Mouse (Mus musculus): ENCODE measurements around the gene Clic4. TPM values are rescaled to one million over a fixed set of nuclear protein-coding genes. Genes with fewer than 3 reads are reported as not detected.
A peak's percentile ranks its signal among the peaks of the same experiment; 100 is the strongest.
"Not testable (repeated sequence)": the region's sequence is repeated elsewhere in the genome, so short reads cannot be mapped to it uniquely, and the experiment has no call there.

Gene Clic4
- polyA plus RNA-seq, 3 experiments from 2014 or later: 3.9 to 7.5 (median 6.4) TPM

DNA sequence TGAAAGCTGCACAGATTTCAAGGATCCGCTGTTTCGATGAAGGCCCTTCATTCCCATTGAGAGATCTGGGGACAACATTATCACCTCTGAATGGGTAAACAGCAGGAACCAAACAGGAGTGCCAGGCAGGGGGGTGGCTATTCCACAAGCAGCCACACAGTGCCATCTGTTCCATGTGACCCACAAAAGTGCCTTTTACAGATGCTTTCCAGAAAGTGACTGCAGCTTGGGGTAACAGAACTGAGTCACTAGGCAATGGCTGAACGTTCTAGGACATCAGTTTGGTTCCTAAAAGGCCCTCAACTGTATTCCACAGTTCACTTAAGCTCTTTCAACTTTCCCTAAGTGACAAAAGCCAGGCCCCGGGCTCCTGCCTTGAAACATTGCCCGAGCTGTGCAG is 42.0 kb downstream of the Clic4 start:
- ATAC-seq: no peak

- no peak for ATAC-seq
These were observed 42.7 kb downstream of the Clic4 start for GRCm38 (mm10) chr4:135229871-135230270.

GRCm38 (mm10) chr4:135228136-135228535 is 44.5 kb downstream of the Clic4 start:
- no peak for ATAC-seq

DNA sequence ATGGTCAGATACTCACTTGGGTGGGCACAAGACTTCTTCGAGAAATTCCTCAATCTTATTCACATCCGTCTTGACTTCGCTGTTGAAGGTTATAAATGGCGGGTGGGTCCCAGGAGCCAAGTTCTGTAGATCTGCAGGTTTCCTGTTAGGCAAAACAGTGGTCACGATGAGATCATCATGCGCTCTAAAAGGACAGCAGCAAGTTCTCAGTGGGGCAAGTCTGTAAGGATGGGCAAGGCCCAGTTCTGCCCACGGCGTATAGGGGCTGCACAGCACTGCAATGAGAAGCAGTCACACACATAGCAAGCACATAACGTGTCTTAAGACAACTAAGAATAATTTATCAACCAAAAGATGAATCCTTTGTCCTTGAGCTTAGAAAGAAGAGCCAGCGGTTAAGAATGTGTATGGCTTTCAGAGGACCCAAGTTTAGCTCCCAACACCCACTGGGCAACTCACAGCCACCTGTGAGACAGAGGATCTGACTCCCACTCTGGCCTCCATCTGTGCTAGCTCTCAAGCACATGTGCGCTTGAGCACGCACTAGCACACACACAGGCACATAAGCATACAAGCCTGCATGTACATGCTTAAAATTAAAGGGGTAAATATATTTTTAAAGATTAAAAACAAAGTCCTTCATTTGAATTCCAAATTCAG is 46.5 kb downstream of the Clic4 start:
- no peak for ATAC-seq

DNA sequence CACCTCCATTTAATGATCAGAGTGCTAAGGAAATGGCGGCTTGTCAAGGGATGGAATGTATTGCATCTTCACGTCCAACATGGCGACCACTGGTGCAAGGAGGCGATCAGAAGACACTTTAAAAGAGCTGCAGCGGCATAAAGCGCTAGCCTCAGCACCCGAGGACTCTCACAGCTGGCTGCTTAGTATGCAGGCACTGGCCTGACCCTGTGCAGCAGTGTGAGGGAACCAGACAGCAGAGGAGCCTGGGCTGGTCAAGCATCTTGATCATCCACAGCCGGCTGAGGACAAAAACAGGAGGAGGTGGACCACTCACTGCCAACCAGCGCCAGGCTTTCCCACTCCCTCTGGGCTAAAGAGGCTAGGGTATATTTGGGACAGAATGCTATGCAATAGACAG is 48.8 kb downstream of the Clic4 start:
- no peak for ATAC-seq

GRCm38 (mm10) chr4:135221632-135222407 is 50.8 kb downstream of the Clic4 start:
- ATAC-seq: no peak

DNA sequence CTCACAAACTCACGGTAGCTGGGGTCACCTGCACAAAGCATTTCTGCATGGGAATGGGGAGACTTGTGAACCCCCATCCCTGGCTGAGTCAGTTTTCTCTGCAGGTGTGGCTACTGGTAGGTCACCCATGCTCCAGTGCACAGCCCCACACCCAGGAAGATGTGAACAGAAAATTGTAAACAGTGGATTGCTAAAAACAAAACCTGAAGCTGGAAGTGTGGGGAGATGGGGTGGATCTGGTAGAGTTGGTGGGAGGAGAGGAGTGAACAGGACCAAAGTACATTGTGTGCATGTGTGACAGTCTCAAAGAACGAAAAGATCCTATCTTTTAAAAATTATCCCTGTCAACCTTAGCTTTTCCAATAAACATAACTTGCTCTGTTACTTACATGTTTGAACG is 52.0 kb downstream of the Clic4 start:
- ATAC-seq: no peak

GRCm38 (mm10) chr4:135219652-135220051 is 53.0 kb downstream of the Clic4 start:
- ATAC-seq: peak; percentile 58

- ATAC-seq: no peak
These were observed 62.8 kb downstream of the Clic4 start for GRCm38 (mm10) chr4:135209846-135210245.

DNA sequence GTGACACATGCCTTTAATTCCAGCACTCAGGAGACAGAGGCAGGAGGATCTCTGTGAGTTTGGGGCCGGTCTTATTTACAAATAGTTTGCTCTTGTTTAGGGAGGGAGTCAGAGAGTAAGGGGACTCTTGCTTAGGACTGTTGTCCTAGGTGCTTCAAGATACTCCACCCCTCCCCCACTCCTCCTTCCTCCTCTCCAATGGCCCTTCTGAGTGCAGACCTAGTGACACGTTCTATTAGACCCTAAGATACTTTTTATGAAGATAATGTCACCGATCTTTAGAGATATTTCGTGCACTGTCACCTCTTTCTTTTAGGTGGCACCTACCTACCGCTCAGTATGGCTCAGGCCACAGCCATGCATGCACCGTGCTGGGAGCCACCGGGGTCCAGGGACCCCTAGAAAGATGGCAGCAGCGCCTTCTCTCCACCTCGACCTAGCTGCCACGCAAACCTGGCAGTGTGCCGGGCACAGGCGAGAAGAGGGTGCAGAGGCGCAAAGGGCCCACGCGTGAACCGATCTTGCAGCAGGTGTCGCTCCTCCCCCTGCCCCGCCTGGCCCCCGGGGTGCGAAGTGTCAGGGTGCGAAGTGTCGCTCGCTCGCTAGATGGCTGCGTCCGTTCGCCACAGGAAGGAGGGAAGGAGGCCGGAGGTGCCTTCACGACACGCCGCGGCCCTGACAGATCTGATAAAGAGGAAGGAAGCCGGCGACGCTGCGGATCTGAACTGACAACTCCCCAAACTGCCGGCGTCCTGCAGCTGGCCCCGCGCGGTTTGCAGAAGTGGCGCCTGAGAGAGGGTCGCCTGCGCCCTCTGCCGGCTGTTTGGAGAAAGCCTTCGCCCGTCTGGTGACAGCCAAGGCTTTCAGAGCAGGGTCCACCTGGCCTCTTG is 66.7 kb downstream of the Clic4 start:
- peak; percentile 74 for ATAC-seq

- no peak for ATAC-seq
These were observed 67.4 kb downstream of the Clic4 start for GRCm38 (mm10) chr4:135205254-135205653.

DNA sequence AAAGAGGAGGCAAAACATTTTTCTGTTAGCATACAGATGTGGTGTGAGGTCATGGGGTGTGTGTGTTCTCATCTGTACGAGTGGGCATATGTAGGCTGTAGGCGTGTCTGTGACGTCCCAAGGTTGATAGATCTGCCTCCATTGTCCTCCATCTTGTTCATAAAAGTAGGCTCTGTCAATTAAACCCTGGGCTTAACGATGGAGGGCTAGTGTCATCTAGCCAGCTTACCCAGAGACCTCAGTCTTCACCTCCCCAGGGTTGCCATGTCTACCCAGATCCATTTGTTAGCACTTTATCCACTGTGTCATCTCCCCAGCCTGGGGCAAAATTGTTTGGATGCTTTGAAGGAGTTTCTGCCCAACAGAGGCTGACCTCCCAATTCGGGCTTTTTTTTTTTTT is 67.9 kb downstream of the Clic4 start:
- ATAC-seq: no peak

DNA sequence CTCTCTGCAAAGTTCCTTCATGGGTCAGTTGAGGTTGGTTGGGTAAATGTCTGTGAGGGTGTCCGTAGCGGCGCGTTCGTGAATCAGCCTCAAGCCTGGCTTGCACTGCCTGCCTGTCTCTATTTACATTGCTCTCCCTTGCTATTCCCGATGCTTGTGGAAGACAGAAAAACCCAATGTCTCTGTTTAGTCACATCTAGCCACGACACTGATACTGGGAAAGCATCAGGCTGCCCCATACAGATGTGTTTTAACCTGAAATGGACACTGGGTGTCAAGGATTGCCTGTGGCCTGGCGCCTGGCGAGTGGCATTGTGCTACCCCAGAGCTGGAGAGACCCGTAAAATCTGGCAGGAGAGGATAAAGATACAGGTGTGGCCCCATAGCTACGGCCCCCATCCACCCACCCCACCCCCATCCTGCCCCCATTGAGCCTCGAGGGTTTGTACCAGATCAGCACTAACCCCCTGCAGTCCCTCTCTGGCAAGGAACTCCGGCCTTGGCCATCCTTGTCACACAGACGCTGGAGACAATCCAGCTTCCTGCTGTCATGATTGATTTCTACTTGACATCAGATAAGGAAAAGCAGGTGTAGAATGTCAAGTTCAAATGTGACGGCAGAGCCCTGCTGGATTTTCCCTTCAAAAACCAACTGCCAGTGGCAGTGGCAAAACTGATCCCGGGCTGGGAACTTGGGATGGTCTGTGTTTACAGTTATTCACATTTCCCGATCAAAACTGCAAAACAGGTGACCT is 68.6 kb downstream of the Clic4 start:
- ATAC-seq: no peak

DNA sequence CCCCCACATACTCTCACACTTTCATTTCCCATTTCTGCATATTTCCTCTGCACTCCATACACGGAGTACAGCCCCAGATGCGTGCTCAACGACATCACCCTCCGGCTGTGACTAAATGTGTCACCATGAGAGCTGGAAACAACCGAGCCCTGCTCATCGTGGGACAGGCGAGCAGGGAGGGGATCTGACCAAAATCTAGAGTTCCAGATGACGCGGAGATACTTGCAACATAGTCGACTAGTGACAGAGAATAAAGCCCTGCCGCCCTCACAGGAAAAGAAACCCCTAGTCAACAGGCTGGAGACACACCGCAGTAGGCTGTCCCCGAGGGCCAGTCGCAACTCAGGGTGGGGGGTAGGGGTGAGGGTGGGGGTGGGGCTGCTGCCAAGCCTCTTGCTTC is 69.3 kb downstream of the Clic4 start:
- peak; percentile 71 for ATAC-seq

- ATAC-seq: no peak
These were observed 70.8 kb downstream of the Clic4 start for GRCm38 (mm10) chr4:135201771-135202170.

DNA sequence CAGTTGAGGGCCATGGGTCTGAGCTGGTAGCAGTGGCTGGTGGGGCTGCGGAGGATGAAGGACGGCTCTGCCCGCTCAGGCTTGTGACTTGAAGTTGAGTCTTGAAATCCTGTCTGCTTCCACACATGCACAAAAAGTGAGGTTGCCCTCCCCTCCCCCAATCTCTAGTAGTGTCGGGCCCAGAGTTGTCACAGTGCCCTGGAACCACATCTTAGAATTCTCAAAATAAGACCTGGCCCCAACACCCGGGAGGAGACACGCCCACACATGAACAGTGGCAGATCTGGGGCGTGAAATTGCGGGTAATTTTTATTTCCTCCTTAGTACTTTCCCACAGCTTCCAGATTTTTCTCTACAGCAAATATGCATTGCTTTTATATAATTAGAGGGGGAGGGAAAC is 74.8 kb downstream of the Clic4 start:
- no peak for ATAC-seq

DNA sequence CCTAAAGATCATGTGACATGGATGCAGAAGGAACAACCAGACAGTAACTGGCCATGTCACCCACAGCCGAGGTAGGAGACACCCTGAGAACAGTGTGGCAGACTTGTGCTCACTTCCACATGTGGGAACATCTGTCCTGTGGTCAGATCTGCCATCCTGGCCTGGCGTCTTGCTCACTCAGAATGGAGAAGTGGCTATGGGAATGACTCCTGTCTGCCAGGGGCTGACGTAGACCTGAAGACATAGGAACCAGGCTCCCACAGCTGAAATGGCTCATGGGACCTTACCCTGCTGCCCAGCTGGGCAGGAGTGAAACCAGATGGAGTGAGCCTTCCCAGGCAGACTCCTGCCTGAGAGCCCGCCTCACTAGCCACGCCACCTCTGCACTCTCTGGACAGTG is 79.8 kb downstream of the Clic4 start:
- ATAC-seq: no peak

DNA sequence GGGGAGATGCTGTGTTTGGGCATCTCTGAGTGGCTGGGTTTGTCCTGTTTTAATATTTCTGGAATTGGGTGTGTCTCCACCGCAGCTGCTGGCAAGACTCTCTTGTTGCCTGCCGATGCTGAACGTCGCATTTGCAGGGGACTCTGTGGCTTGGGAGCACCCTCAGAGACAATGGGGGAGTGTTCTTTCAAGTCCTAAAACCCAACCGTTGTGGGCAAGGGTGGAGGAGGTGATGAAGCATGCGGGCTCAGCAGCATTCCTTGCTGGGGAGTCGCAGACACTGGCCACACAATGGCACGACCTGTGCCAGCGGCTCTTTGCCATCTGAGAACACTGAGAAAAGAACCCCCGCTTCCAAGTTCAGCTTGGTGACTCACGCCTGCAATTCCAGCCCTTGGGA is 81.0 kb downstream of the Clic4 start:
- no peak for ATAC-seq

- ATAC-seq: no peak
These were observed 81.4 kb downstream of the Clic4 start for GRCm38 (mm10) chr4:135191185-135191584.

DNA sequence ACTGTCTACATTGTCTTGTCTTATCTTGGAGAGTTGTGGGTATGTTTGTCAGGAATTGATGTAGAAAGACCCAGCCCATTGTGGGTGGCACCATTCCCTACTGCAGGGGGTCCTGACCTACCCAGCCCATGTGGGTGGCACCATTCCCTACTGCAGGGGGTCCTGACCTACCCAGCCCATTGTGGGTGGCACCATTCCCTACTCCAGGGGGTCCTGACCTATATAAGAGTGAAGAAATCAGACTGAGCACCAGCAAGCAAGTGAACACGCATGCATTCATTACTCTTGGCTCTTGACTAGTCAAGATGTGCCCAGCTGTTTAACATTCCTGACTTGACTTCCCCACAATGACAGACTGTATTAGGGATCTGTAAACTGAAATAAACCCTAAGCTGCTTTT is 82.2 kb downstream of the Clic4 start:
- ATAC-seq: no peak

GRCm38 (mm10) chr4:135189452-135190008 is 83.1 kb downstream of the Clic4 start:
- ATAC-seq: no peak

GRCm38 (mm10) chr4:135184277-135184676 is 88.3 kb downstream of the Clic4 start:
- ATAC-seq: not testable (repeated sequence)

All from inflammation-experienced regulatory T-cells, adult 6 months (primary cell).